Mouse (Mus musculus) heart, adult 2 months (tissue): Measurements from ENCODE around the gene Gm44805. TPM values are rescaled to one million over a fixed set of nuclear protein-coding genes. Genes with fewer than 3 reads are reported as not detected.

Source experiments
- DNase-seq, 2 experiments: peaks; one replicate each; pipeline ENCODE4 v3.0.0; 2021
- H3K27ac ChIP-seq: fragments of 200-600 bp; 2 replicates; pipeline ENCODE4 v1.8.1; 2022
- H3K27me3 ChIP-seq: fragments of 200-500 bp; 2 replicates; pipeline ENCODE4 v1.6.1; 2012; ENCODE audit warnings: mild to moderate bottlenecking, low read length, inconsistent platforms, mixed read lengths; ENCODE audit not compliant: control insufficient read depth, insufficient read depth
- H3K36me3 ChIP-seq: fragments of 200-500 bp; 2 replicates; pipeline ENCODE4 v1.6.1; 2012; ENCODE audit warnings: low read length, inconsistent platforms; ENCODE audit not compliant: control insufficient read depth, insufficient read depth
- H3K4me1 ChIP-seq: fragments of 200-500 bp; 2 replicates; pipeline ENCODE4 v1.6.1; 2011; ENCODE audit warnings: low read length; ENCODE audit not compliant: control insufficient read depth, insufficient read depth
- H3K4me3 ChIP-seq: fragments of 200-600 bp; 2 replicates; pipeline ENCODE4 v1.8.1; 2022
- H3K79me2 ChIP-seq: fragments of 200-500 bp; replicated peaks from 2 replicates; pipeline ENCODE4 v1.6.1; 2012; ENCODE audit warnings: mild to moderate bottlenecking, inconsistent platforms, low read length, moderate library complexity, mixed read lengths; ENCODE audit not compliant: control insufficient read depth, insufficient read depth
- H3K9ac ChIP-seq: fragments of 200-500 bp; 2 replicates; pipeline ENCODE4 v1.6.1; 2012; ENCODE audit warnings: low read depth, mild to moderate bottlenecking, control low read depth, inconsistent platforms, low read length, mixed read lengths
- CTCF ChIP-seq: fragments of 200-600 bp; IDR thresholded peaks from 2 replicates; pipeline ENCODE4 v1.8.1; 2022; ENCODE audit warnings: antibody characterized with exemption, mild to moderate bottlenecking, moderate library complexity
- EP300 ChIP-seq: fragments of 200-500 bp; IDR thresholded peaks from 2 replicates; pipeline ENCODE4 v1.6.1; 2011; ENCODE audit warnings: low read depth, low read length, control low read depth; ENCODE audit not compliant: insufficient read depth
- POLR2A ChIP-seq: fragments of 200-500 bp; IDR thresholded peaks from 2 replicates; pipeline ENCODE4 v1.6.1; 2011; ENCODE audit warnings: mild to moderate bottlenecking, low read depth, low read length, control low read depth; ENCODE audit not compliant: insufficient read depth
- WGBS: fragments of 180-500 bp; shearing (Covaris S2); methylation state at CpG from one replicate; pipeline ENCODE4 v1.1.7; 2018; 5-methylcytosine and 5-hydroxymethylcytosine counted together
- intact Hi-C: fragments of 180-260 bp; cut with DNase I; formaldehyde crosslinking; loops from one replicate; pipeline ENCODE4 v1.15.1; 2025
- polyA plus RNA-seq: library from polyadenylated mRNA; depleted of rRNA; stranded (reverse); fragments of >200 nt; gene quantifications from 2 replicates; pipeline ENCODE4 v1.2.3, GENCODE M21; 2012
- total RNA-seq, 2 experiments: library from RNA; stranded (reverse); gene quantifications; 2 replicates each; pipeline ENCODE4 v1.2.3; 2021

The Gm44805 gene
- total and polyA plus RNA-seq, 3 experiments: not detected

DNA sequence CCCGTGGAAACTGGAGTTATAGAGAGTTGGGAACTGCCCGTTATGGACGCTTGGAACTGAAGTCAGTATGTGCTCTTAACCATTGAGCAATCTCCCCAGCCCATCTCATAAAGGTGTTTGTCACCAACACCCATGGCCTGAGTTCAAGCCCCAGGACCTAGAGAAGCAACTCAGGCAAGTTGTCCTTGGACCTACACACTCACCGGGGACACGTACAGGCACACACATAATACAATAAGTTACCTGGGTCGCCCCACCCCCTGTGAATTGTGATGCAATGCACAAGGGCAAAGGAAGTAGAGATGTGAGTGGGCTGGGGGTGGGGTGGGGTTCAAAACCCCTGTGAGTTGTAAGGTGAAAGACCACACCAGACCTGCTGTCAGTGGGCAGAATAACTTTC, 5.3 kb upstream of the Gm44805 start:
- H3K36me3 ChIP-seq: no peaks in the 10 kb centered on the region
- no peaks in the 10 kb centered on the region for H3K79me2 ChIP-seq
- no peak overlapping the region for H3K9ac ChIP-seq
- no peaks in the 10 kb centered on the region for H3K27me3 ChIP-seq
- no peak overlapping the region for H3K4me3 ChIP-seq
- no peak for DNase-seq
- no peaks in the 10 kb centered on the region for H3K4me1 ChIP-seq
- intact Hi-C loops: no loop called here
- 92% methylated on average over 6 of the region's 6 CpGs for WGBS
- no peak overlapping the region for H3K27ac ChIP-seq
- TF ChIP-seq EP300: no peak
- no peak for TF ChIP-seq CTCF
- no peak for TF ChIP-seq POLR2A

DNA sequence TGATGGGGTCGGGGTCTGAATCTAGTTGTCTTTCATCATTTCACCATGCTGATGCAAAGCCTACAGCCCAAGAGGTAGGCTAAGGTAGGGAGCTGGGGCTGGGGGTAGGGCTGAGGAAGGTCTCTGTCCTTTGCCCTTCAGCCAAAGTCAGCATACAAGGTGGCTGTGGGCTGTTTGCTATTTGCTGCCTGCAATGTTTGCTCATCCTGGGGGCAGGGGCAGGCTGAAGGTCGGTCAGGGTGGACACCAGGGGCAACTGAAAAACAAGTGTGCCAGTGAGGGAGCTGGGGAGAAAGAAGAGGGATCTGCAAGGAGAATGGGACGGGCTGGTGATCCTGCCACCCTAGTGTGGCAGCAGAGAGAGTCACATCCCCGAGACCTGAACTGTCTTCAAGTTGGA, 4.2 kb upstream of the Gm44805 start:
- Histone ChIP-seq H3K9ac (no peak overlapping the region), H3K27me3 (no peaks in the 10 kb centered on the region), H3K79me2 (no peaks in the 10 kb centered on the region), H3K4me3 (no peak overlapping the region), H3K4me1 (no peaks in the 10 kb centered on the region), H3K36me3 (no peaks in the 10 kb centered on the region), H3K27ac (no peak overlapping the region)
- 64% methylated on average over 4 of the region's 4 CpGs for WGBS
- intact Hi-C loops: no loop called here
- TF ChIP-seq CTCF (no peak), POLR2A (no peak), EP300 (no peak)
- no peak for DNase-seq

DNA sequence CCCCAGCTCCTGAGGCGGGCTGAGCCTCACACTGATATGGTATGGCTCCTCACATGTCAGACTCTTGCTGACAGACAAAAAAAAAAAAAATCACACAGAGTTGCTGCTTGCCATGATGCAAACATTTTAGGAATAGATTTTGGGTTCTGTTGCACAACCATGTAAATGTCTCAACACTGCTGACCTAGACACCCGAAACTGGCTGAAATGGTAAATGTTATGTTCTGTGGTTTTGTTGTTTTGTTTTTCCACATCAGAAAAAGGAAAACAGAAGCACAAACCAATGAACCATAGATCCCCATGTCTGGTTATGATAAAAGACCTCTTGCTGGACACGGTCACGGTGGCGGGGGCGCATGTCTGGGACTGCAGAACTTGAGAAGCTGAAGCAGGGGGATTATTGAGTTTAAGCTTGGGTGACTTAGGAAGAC, 2.6 kb upstream of the Gm44805 start:
- Histone ChIP-seq H3K36me3 (no peaks in the 10 kb centered on the region), H3K4me1 (no peaks in the 10 kb centered on the region), H3K4me3 (no peak overlapping the region), H3K9ac (no peak overlapping the region), H3K27me3 (no peaks in the 10 kb centered on the region), H3K27ac (no peak overlapping the region), H3K79me2 (no peaks in the 10 kb centered on the region)
- intact Hi-C loops: no loop called here
- TF ChIP-seq POLR2A (no peak), CTCF (no peak), EP300 (no peak)
- DNase-seq: no peak
- 85% methylated on average over 6 of the region's 6 CpGs for WGBS

DNA sequence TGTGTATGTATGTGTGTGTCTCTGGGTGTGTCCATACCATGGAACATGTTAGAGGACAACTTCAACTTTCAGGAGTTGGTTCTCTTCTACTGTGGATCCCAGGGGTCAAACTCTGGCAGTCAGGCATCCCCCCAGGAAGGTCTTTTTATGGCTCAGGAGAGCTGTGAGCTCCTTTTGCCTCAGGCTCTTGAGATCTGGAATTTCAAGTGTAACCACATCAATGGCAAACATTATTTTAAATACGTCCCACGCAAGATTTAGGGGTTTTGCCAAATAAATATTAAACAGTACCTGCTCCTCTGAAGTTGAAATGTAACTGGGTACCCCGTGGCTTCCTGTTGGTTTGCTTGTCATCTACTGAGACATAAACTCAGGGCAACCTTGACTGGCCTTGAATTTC, 1.8 kb upstream of the Gm44805 start:
- TF ChIP-seq CTCF: no peak
- TF ChIP-seq POLR2A: no peak
- no peak for TF ChIP-seq EP300
- H3K36me3 ChIP-seq: no peaks in the 10 kb centered on the region
- no peaks in the 10 kb centered on the region for H3K79me2 ChIP-seq
- H3K9ac ChIP-seq: no peak overlapping the region
- DNase-seq: no peak
- H3K4me1 ChIP-seq: no peaks in the 10 kb centered on the region
- intact Hi-C loops: no loop called here
- no peak overlapping the region for H3K27ac ChIP-seq
- WGBS: 72% methylated on average over 3 of the region's 3 CpGs
- H3K27me3 ChIP-seq: no peaks in the 10 kb centered on the region
- no peak overlapping the region for H3K4me3 ChIP-seq

DNA sequence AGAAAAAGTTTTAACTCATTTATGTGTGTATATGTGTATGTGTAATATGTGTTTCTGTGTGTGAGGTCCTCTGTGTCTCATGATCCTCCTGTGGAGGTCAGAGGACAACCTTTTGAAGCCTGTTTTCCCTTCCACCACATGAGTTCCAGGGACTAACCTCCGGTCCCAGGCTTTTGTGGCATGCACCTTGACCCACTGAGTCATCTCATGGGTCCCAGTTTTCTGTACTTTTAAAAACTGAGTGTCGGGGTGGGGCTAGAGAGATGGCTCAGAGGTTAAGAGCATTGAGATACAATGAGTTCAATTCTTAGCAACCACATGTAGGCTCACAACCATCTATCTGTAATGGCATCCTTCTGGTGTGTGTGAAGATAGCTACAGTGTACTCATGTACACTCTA, 521 bp downstream of the Gm44805 start:
- Histone ChIP-seq H3K27ac (no peak overlapping the region), H3K27me3 (no peaks in the 10 kb centered on the region), H3K79me2 (no peaks in the 10 kb centered on the region), H3K36me3 (no peaks in the 10 kb centered on the region), H3K4me3 (no peak overlapping the region), H3K9ac (no peak overlapping the region), H3K4me1 (no peaks in the 10 kb centered on the region)
- intact Hi-C loops: no loop called here
- 86% methylated on average over 2 of the region's 2 CpGs for WGBS
- no peak for DNase-seq
- TF ChIP-seq POLR2A (no peak), EP300 (no peak), CTCF (no peak)

DNA sequence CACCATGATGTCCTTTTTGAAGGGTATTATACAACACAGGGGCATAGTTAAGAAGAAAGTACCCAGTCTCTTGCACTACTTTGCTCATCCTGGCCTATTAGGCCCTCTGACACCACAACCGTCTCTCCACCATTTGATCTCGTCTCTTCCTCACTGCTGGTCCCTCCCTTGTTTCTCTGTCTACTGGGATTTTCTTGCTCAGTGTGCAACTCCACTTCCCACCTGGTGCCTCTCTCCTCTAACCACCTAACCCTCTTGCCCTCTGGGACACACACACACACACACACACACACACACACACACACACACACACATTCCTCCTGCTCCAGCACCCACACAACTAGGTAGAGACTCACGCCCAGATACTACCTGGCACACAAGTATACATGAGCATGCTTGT, 2.3 kb downstream of the Gm44805 start:
- H3K9ac ChIP-seq: no peak overlapping the region
- no peak for DNase-seq
- intact Hi-C loops: no loop called here
- H3K27me3 ChIP-seq: no peaks in the 10 kb centered on the region
- TF ChIP-seq POLR2A: no peak
- H3K36me3 ChIP-seq: no peaks in the 10 kb centered on the region
- H3K4me3 ChIP-seq: no peak overlapping the region
- 89% methylated on average over 3 of the region's 3 CpGs for WGBS
- H3K79me2 ChIP-seq: no peaks in the 10 kb centered on the region
- no peaks in the 10 kb centered on the region for H3K4me1 ChIP-seq
- no peak overlapping the region for H3K27ac ChIP-seq

DNA sequence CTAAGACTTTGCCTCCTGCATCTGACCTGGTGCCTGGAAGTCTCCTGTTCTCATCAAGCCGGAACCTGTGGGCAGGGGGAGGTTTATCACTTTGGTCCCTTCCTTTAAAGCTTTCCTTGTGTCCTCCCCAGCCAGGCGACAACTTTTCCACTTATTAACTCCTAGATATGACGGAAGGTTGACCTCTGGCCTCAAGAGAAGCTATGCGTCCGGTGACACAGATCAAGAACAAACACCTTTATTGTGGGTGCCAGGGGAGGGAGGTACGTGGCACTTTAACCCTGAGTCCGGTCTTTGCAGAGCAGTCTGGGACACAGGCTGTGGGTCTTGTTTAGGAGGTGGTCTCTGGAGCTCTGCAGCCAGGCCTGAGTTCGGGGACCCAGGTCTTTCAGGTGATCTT, 3.4 kb downstream of the Gm44805 start, which contains the start of gene Apoc2:
Gene Apoc2, minus strand, starts transcription at position 70 of the 400 bp plus-strand sequence.
- Histone ChIP-seq H3K27me3 (no peaks in the 10 kb centered on the region), H3K27ac (no peak within 1 kb of the TSS), H3K9ac (no peak within 1 kb of the TSS), H3K79me2 (no peaks in the 10 kb centered on the region), H3K4me3 (no peak within 1 kb of the TSS), H3K36me3 (no peaks in the 10 kb centered on the region), H3K4me1 (no peaks in the 10 kb centered on the region)
- DNase-seq: no peak
- intact Hi-C loops: no loop called here
- 66% methylated on average over 8 of the region's 8 CpGs for WGBS
- TF ChIP-seq CTCF (no peak), POLR2A (no peak), EP300 (no peak)
